Mouse (Mus musculus): ENCODE measurements around the gene Wwox. TPM values are rescaled to one million over a fixed set of nuclear protein-coding genes. Genes with fewer than 3 reads are reported as not detected.

The Wwox gene
- polyA plus RNA-seq, 1 experiment from 2014 or later = 13.8 TPM

- Histone ChIP-seq H3K36me3 (ENCODE audit: control insufficient read depth, insufficient read depth, low read length) (no peaks in the 10 kb centered on the region), H3K4me2 (ENCODE audit: low read depth, low read length, severe bottlenecking) (no peak overlapping the region), H3K4me1 (replicated peaks; ENCODE audit: control insufficient read depth, insufficient read depth, low read length) (no peaks in the 10 kb centered on the region), H3K27me3 (ENCODE audit: control insufficient read depth, insufficient read depth, low read length) (no peaks in the 10 kb centered on the region), H3K9me3 (ENCODE audit: control insufficient read depth, low read length) (no peaks in the 10 kb centered on the region), H3K4me3 (ENCODE audit: low read depth, low read length) (no peak overlapping the region), H3K9ac (ENCODE audit: low read length) (no peak overlapping the region), H3K27ac (ENCODE audit: low read depth, low read length) (no peak overlapping the region)
- DNase-seq (ENCODE audit: low spot score) (no peak), ATAC-seq (replicated peaks; ENCODE audit: low FRiP score) (no peak)
- 91% methylated on average over 5 of the region's 5 CpGs for WGBS
These were observed 624.2 kb downstream of the Wwox start for GRCm38 (mm10) chr8:115063623-115064022.

GRCm38 (mm10) chr8:115064691-115065090 lies 625.2 kb downstream of the Wwox start:
- no peak for ATAC-seq (replicated peaks; ENCODE audit: low FRiP score)
- WGBS = 86% methylated on average over 15 of the region's 15 CpGs
- no peak overlapping the region for H3K4me2 ChIP-seq (ENCODE audit: low read depth, low read length, severe bottlenecking)
- H3K9ac ChIP-seq (ENCODE audit: low read length) = no peak overlapping the region
- H3K4me3 ChIP-seq (ENCODE audit: low read depth, low read length) = no peak overlapping the region
- no peaks in the 10 kb centered on the region for H3K36me3 ChIP-seq (ENCODE audit: control insufficient read depth, insufficient read depth, low read length)
- H3K27me3 ChIP-seq (ENCODE audit: control insufficient read depth, insufficient read depth, low read length) = no peaks in the 10 kb centered on the region
- no peak overlapping the region for H3K27ac ChIP-seq (ENCODE audit: low read depth, low read length)
- no peaks in the 10 kb centered on the region for H3K9me3 ChIP-seq (ENCODE audit: control insufficient read depth, low read length)
- H3K4me1 ChIP-seq (replicated peaks; ENCODE audit: control insufficient read depth, insufficient read depth, low read length) = no peaks in the 10 kb centered on the region
- no peak for DNase-seq (ENCODE audit: low spot score)

GRCm38 (mm10) chr8:115065386-115065785 lies 625.9 kb downstream of the Wwox start:
- Histone ChIP-seq H3K9me3 (ENCODE audit: control insufficient read depth, low read length) (no peaks in the 10 kb centered on the region), H3K4me2 (ENCODE audit: low read depth, low read length, severe bottlenecking) (no peak overlapping the region), H3K27ac (ENCODE audit: low read depth, low read length) (no peak overlapping the region), H3K4me1 (replicated peaks; ENCODE audit: control insufficient read depth, insufficient read depth, low read length) (no peaks in the 10 kb centered on the region), H3K9ac (ENCODE audit: low read length) (no peak overlapping the region), H3K36me3 (ENCODE audit: control insufficient read depth, insufficient read depth, low read length) (no peaks in the 10 kb centered on the region), H3K27me3 (ENCODE audit: control insufficient read depth, insufficient read depth, low read length) (no peaks in the 10 kb centered on the region), H3K4me3 (ENCODE audit: low read depth, low read length) (no peak overlapping the region)
- no peak for DNase-seq (ENCODE audit: low spot score)
- ATAC-seq (replicated peaks; ENCODE audit: low FRiP score) = no peak
- WGBS = 57% methylated on average over 7 of the region's 7 CpGs

- no peak for ATAC-seq (replicated peaks; ENCODE audit: low FRiP score)
- H3K9me3 ChIP-seq (ENCODE audit: control insufficient read depth, low read length) = no peaks in the 10 kb centered on the region
- DNase-seq (ENCODE audit: low spot score) = no peak
- no peaks in the 10 kb centered on the region for H3K36me3 ChIP-seq (ENCODE audit: control insufficient read depth, insufficient read depth, low read length)
- no peak overlapping the region for H3K4me2 ChIP-seq (ENCODE audit: low read depth, low read length, severe bottlenecking)
- no peak overlapping the region for H3K9ac ChIP-seq (ENCODE audit: low read length)
- H3K4me3 ChIP-seq (ENCODE audit: low read depth, low read length) = no peak overlapping the region
- no peaks in the 10 kb centered on the region for H3K27me3 ChIP-seq (ENCODE audit: control insufficient read depth, insufficient read depth, low read length)
- H3K4me1 ChIP-seq (replicated peaks; ENCODE audit: control insufficient read depth, insufficient read depth, low read length) = no peaks in the 10 kb centered on the region
- no peak overlapping the region for H3K27ac ChIP-seq (ENCODE audit: low read depth, low read length)
- 89% methylated on average over 8 of the region's 8 CpGs for WGBS
These were observed 627.1 kb downstream of the Wwox start for GRCm38 (mm10) chr8:115066550-115067058.

- Histone ChIP-seq H3K36me3 (ENCODE audit: control insufficient read depth, insufficient read depth, low read length) (no peaks in the 10 kb centered on the region), H3K27ac (ENCODE audit: low read depth, low read length) (no peak overlapping the region), H3K4me1 (replicated peaks; ENCODE audit: control insufficient read depth, insufficient read depth, low read length) (no peaks in the 10 kb centered on the region), H3K9me3 (ENCODE audit: control insufficient read depth, low read length) (no peaks in the 10 kb centered on the region), H3K4me3 (ENCODE audit: low read depth, low read length) (no peak overlapping the region), H3K9ac (ENCODE audit: low read length) (no peak overlapping the region), H3K27me3 (ENCODE audit: control insufficient read depth, insufficient read depth, low read length) (no peaks in the 10 kb centered on the region), H3K4me2 (ENCODE audit: low read depth, low read length, severe bottlenecking) (no peak overlapping the region)
- no peak for DNase-seq (ENCODE audit: low spot score)
- no peak for ATAC-seq (replicated peaks; ENCODE audit: low FRiP score)
- WGBS = 78% methylated on average over 5 of the region's 5 CpGs
These were observed 629.3 kb downstream of the Wwox start for GRCm38 (mm10) chr8:115068723-115069122.

- Histone ChIP-seq H3K27me3 (ENCODE audit: control insufficient read depth, insufficient read depth, low read length) (no peaks in the 10 kb centered on the region), H3K4me3 (ENCODE audit: low read depth, low read length) (no peak overlapping the region), H3K9ac (ENCODE audit: low read length) (no peak overlapping the region), H3K9me3 (ENCODE audit: control insufficient read depth, low read length) (no peaks in the 10 kb centered on the region), H3K36me3 (ENCODE audit: control insufficient read depth, insufficient read depth, low read length) (no peaks in the 10 kb centered on the region), H3K4me1 (replicated peaks; ENCODE audit: control insufficient read depth, insufficient read depth, low read length) (no peaks in the 10 kb centered on the region), H3K4me2 (ENCODE audit: low read depth, low read length, severe bottlenecking) (no peak overlapping the region), H3K27ac (ENCODE audit: low read depth, low read length) (no peak overlapping the region)
- DNase-seq (ENCODE audit: low spot score) (no peak), ATAC-seq (replicated peaks; ENCODE audit: low FRiP score) (no peak)
- 49% methylated on average over 3 of the region's 3 CpGs for WGBS
These were observed 630.8 kb downstream of the Wwox start for GRCm38 (mm10) chr8:115070225-115070624.

- 93% methylated on average over 12 of the region's 12 CpGs for WGBS
- no peak overlapping the region for H3K27ac ChIP-seq (ENCODE audit: low read depth, low read length)
- DNase-seq (ENCODE audit: low spot score) = no peak
These were observed 631.8 kb downstream of the Wwox start for GRCm38 (mm10) chr8:115071231-115071630.

GRCm38 (mm10) chr8:115078296-115078695 lies 638.8 kb downstream of the Wwox start:
- no peak overlapping the region for H3K9ac ChIP-seq (ENCODE audit: low read length)
- no peaks in the 10 kb centered on the region for H3K9me3 ChIP-seq (ENCODE audit: control insufficient read depth, low read length)
- H3K36me3 ChIP-seq (ENCODE audit: control insufficient read depth, insufficient read depth, low read length) = no peaks in the 10 kb centered on the region
- no peak overlapping the region for H3K4me3 ChIP-seq (ENCODE audit: low read depth, low read length)
- no peaks in the 10 kb centered on the region for H3K4me1 ChIP-seq (replicated peaks; ENCODE audit: control insufficient read depth, insufficient read depth, low read length)
- no peak overlapping the region for H3K27ac ChIP-seq (ENCODE audit: low read depth, low read length)
- no peaks in the 10 kb centered on the region for H3K27me3 ChIP-seq (ENCODE audit: control insufficient read depth, insufficient read depth, low read length)
- no peak overlapping the region for H3K4me2 ChIP-seq (ENCODE audit: low read depth, low read length, severe bottlenecking)
- DNase-seq (ENCODE audit: low spot score) (no peak), ATAC-seq (replicated peaks; ENCODE audit: low FRiP score) (no peak)
- WGBS = 45% methylated on average over 7 of the region's 7 CpGs

More at GRCm38 (mm10) chr8:115071231-115071630, 631.8 kb downstream of the Wwox start:
- no peaks in the 10 kb centered on the region for H3K27me3 ChIP-seq (ENCODE audit: control insufficient read depth, insufficient read depth, low read length)
- no peaks in the 10 kb centered on the region for H3K9me3 ChIP-seq (ENCODE audit: control insufficient read depth, low read length)
- H3K36me3 ChIP-seq (ENCODE audit: control insufficient read depth, insufficient read depth, low read length) = no peaks in the 10 kb centered on the region
- H3K4me3 ChIP-seq (ENCODE audit: low read depth, low read length) = no peak overlapping the region
- H3K9ac ChIP-seq (ENCODE audit: low read length) = no peak overlapping the region
- no peak for ATAC-seq (replicated peaks; ENCODE audit: low FRiP score)
- no peaks in the 10 kb centered on the region for H3K4me1 ChIP-seq (replicated peaks; ENCODE audit: control insufficient read depth, insufficient read depth, low read length)
- no peak overlapping the region for H3K4me2 ChIP-seq (ENCODE audit: low read depth, low read length, severe bottlenecking)
